17 mouse cellular contexts compared by ENCODE assay signal in the genomic region with DNA sequence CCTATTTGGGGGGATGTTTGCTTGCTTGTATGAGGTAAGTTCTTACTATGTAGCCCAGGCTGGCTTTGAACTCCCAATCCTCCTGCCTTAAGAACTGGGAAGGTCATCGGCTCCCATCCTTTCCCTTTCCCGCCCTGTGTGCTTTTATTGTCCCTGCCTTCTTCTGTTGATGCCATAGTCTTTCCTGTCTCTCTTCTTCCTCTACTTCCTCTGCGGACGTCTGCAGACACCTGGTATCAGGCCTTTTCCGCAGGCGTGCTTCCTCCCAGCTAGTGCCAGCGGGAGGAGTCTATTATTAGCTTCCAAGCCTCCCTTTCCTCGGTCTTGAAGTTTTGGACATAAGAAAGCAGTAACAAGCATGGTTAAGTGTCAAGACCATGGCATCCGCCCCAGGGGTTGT.
A peak's percentile ranks its signal among the peaks of the same experiment; 100 is the strongest.
DNase-seq lines count a peak whose midpoint lies in the region; ATAC-seq lines count a peak whose summit lies in the region.
"Had no signal": no experiment of that assay in that cellular context is flagged by ENCODE, and none has a peak within 500 bp of the region (broad histone marks: within the 10 kb centered on the region; RNA-seq: fewer than 3 reads in every experiment).

No protein-coding gene starts in this region.

- peak; percentile 39; the same call in 1 of the 2 replicates for ATAC-seq in lung, embryonic 15.5 days (ENCODE audit: borderline replicate concordance, extremely low read depth, low FRiP score, low TSS enrichment)
- ATAC-seq in granulocyte monocyte progenitor cell, adult 5-6 weeks (replicated peaks; ENCODE audit: poor library complexity, severe bottlenecking), result no peak
- ATAC-seq in forebrain, embryonic 11.5 days (replicated peaks; ENCODE audit: low FRiP score), result no peak
- ATAC-seq: CD4-positive, CD25-positive, alpha-beta regulatory T cell, adult 4 months had no signal

- no peaks in the 10 kb centered on the region for H3K9me3 ChIP-seq in lung, embryonic 15.5 days
- no peaks in the 10 kb centered on the region for H3K9me3 ChIP-seq in forebrain, embryonic 11.5 days (ENCODE audit: control insufficient read depth, low read length)
- H3K9me3 ChIP-seq: forebrain, embryonic 10.5 days; hindbrain, embryonic 15.5 days; limb, embryonic 15.5 days; midbrain, embryonic 12.5 days had no signal

- H3K4me1 ChIP-seq in lung, embryonic 15.5 days, result no peaks in the 10 kb centered on the region
- H3K4me1 ChIP-seq in forebrain, embryonic 11.5 days (replicated peaks; ENCODE audit: control insufficient read depth, insufficient read depth, low read length), result no peaks in the 10 kb centered on the region
- H3K4me1 ChIP-seq: hindbrain, embryonic 15.5 days; limb, embryonic 15.5 days; midbrain, embryonic 12.5 days had no signal

- H3K27me3 ChIP-seq in lung, embryonic 15.5 days, result no peaks in the 10 kb centered on the region
- H3K27me3 ChIP-seq in forebrain, embryonic 11.5 days (ENCODE audit: control insufficient read depth, insufficient read depth, low read length), result no peaks in the 10 kb centered on the region
- H3K27me3 ChIP-seq: hindbrain, embryonic 15.5 days; limb, embryonic 15.5 days; midbrain, embryonic 12.5 days had no signal

- H3K36me3 ChIP-seq in lung, embryonic 15.5 days, result no peaks in the 10 kb centered on the region
- H3K36me3 ChIP-seq in forebrain, embryonic 11.5 days (ENCODE audit: control insufficient read depth, insufficient read depth, low read length), result no peaks in the 10 kb centered on the region
- H3K36me3 ChIP-seq: forebrain, embryonic 10.5 days; hindbrain, embryonic 15.5 days; limb, embryonic 15.5 days; midbrain, embryonic 12.5 days had no signal

- H3K4me2 ChIP-seq in lung, embryonic 15.5 days, result no peak overlapping the region
- H3K4me2 ChIP-seq in forebrain, embryonic 11.5 days (ENCODE audit: low read depth, low read length, severe bottlenecking), result no peak overlapping the region
- H3K4me2 ChIP-seq: hindbrain, embryonic 15.5 days; limb, embryonic 15.5 days; midbrain, embryonic 12.5 days had no signal

- 70% methylated on average over 9 of the region's 9 CpGs for WGBS in lung, embryonic 15.5 days
- WGBS in forebrain, embryonic 11.5 days, result 86% methylated on average over 9 of the region's 9 CpGs

- H3K9ac ChIP-seq in lung, embryonic 15.5 days, result no peak overlapping the region
- no peak overlapping the region for H3K9ac ChIP-seq in forebrain, embryonic 11.5 days (ENCODE audit: low read length)
- H3K9ac ChIP-seq: hindbrain, embryonic 15.5 days; limb, embryonic 15.5 days; liver, embryonic 14.5 days; midbrain, embryonic 12.5 days had no signal

- H3K4me3 ChIP-seq in lung, embryonic 15.5 days, result no peak overlapping the region
- no peak overlapping the region for H3K4me3 ChIP-seq in forebrain, embryonic 11.5 days (ENCODE audit: low read depth, low read length)
- H3K4me3 ChIP-seq: forebrain, embryonic 10.5 days; hindbrain, embryonic 15.5 days; left cerebral cortex, adult 2 months; limb, embryonic 15.5 days; midbrain, embryonic 12.5 days had no signal

- DNase-seq in heart, adult 11 months, result peak; percentile 67
- DNase-seq in heart, adult 8-10 months (ENCODE audit: low spot score), result no peak
- no peak for DNase-seq in lung, adult 18-20 months
- peak; percentile 22 for DNase-seq in lung, postnatal 14 days
- DNase-seq in forebrain, embryonic 11.5 days (ENCODE audit: low spot score), result no peak
- DNase-seq: cerebellum, adult 18-20 months; cerebellum, postnatal 14 days; gastrocnemius, postnatal 25 days had no signal

- H3K27ac ChIP-seq in lung, embryonic 15.5 days, result peak overlapping the region; percentile 61
- no peak overlapping the region for H3K27ac ChIP-seq in forebrain, embryonic 11.5 days (ENCODE audit: low read depth, low read length)
- H3K27ac ChIP-seq: forebrain, embryonic 10.5 days; hindbrain, embryonic 15.5 days; left cerebral cortex, adult 2 months; limb, embryonic 15.5 days; liver, embryonic 14.5 days; midbrain, embryonic 12.5 days had no signal

Comparison
In these comparisons a context has a peak if more than half of its experiments do, and no peak if none do; other contexts are left out.
1. DNase-seq: peak in heart, adult 11 months (single experiment) and lung, postnatal 14 days (single experiment); none in heart, adult 8-10 months (single experiment), lung, adult 18-20 months (0 of 2) and forebrain, embryonic 11.5 days (single experiment).